Mouse (Mus musculus) ES-Bruce4 (cell line): ENCODE results near the gene Prpf31.

Experiments
- EP300 ChIP-seq: IDR thresholded peaks from 2 replicates; pipeline ENCODE4 v1.6.1; 2011; ENCODE audit warnings: low read depth, low read length; ENCODE audit not compliant: insufficient read depth
- POLR2A ChIP-seq: IDR thresholded peaks from one replicate; pipeline ENCODE4 v1.8.1; 2011; ENCODE audit warnings: low read length; ENCODE audit not compliant: insufficient read depth

GRCm38 (mm10) chr7:3617242-3617995 lies 12.4 kb upstream of the Prpf31 start, which contains the start of gene Ndufa3:
- TF ChIP-seq EP300 (no peak), POLR2A (peak; percentile 32)
